Mouse (Mus musculus) liver, embryonic 14 days (tissue): ENCODE data around the gene Clpp. TPM values are rescaled to one million over a fixed set of nuclear protein-coding genes. Genes with fewer than 3 reads are reported as not detected.

Experiments
- polyA plus RNA-seq: library from polyadenylated mRNA; depleted of rRNA; stranded (reverse); fragments of >200 nt; gene quantifications from 2 replicates; pipeline ENCODE4 v1.2.3, GENCODE M21; 2012; rRNA removed

Clpp gene
- polyA plus RNA-seq, result 57.9 and 62.5 TPM in 2 replicates

DNA sequence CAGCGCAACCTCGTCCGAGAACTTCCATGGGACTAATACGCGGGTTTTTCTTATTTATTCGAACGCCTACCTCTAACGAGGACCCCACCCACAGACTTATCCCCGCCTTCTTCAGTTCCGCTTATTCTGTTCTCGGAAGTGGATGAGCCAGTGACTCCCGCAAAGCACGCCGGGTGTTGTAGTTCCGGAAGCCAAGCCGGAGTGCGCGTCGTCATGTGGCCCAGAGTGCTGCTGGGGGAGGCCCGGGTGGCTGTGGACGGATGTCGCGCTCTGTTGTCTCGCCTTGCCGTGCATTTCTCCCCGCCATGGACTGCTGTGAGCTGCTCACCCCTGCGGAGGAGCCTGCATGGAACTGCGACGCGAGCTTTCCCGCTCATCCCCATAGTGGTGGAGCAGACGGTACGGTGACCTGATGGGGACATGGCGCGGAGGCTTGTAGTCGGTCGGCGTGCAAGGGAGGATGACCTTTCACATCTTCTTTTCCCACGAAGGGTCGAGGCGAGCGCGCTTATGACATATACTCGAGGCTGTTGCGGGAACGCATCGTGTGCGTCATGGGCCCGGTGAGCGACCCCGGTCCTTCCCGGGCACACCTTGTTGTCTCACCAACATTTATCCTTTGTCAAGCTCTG lies at the start of gene Clpp:
Gene Clpp, plus strand, starts transcription at position 191 of the 632 bp plus-strand sequence.

DNA sequence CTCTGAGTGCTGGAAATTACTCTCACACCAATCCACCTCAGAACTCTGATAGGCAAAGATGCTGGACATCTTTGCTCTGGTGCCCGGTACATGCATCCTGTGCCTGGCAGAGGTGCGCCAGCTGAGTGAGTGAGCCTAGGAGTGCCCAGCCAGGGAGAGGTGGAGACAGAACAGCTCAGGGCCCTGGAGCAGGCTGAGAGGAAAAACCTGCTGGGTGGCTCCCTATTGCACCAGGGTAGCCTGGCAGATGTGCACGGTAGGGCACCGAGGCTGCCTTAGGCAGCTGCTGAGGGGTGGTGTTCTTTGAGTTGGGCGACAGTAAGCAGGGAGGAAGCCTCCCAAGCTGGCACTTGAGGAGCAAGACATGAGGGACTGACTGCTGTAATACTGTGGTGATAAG lies 8.1 kb upstream of the Clpp start, which contains the start of gene Acer1:
Gene Acer1, minus strand, starts transcription at position 114 of the 400 bp plus-strand sequence.

DNA sequence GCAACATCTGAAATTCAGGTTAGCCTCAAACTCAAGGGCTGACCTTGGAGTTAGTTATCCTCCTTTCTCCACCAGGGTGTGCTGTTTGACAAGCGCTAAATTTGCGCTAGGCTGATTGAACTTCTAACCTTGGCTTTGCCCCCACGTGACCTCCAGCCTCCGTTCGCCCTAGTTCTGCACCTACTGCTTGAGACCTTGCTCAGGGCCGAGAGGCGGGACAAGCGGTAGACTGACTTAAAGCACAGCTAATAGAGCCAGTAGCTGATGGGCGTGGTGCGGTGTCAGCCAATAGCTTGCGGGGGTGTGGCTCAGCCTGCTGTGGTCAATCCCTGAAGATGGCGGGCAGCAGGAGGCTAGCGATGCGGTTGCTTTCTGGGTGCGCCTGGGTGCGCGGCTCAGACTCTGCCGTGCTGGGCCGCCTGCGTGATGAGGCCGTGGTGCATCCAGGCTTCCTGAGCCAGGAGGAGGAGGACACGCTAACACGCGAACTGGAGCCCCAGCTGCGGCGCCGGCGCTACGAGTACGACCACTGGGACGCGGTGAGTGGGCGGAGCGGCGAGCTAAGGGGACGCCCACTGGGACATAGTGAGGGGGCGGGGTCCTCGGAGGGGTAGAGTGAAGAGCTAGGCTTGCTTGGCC lies 7.0 kb downstream of the Clpp start, which contains the start of gene Alkbh7:
Gene Alkbh7, plus strand, starts transcription at position 311 of the 639 bp plus-strand sequence.

DNA sequence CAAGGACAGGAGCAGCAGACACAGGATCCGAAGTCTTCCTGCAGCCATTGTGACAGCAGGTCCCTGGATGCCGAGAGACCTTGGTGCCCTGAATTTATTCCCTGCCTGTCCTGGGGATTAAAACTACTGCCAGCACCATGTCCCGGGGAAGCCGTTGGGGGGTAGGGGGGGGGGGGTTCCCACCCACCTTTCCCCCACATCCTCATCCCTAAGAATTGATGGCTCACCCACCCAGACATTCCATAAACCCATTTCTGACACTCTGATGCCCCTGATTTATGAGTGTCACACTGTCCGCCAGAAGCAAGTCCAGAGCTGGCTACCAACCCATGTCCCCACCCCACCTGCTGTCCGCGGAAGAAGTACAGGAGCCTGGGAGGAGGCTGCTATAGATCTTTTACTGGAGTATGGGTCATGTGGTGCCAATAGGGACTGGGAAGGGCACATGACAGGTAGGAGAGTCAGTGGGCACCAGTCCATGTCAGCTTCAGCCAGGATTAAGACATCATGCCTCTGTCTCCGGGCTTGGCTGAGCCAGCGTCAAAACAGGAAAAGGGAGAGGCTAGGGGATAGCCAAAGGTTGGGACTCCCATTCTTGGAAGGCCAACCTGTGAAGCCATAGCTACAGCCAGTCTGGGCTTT lies 10.0 kb downstream of the Clpp start, which contains the start of gene Pspn:
Gene Pspn, minus strand, starts transcription at position 51 of the 642 bp plus-strand sequence.

DNA sequence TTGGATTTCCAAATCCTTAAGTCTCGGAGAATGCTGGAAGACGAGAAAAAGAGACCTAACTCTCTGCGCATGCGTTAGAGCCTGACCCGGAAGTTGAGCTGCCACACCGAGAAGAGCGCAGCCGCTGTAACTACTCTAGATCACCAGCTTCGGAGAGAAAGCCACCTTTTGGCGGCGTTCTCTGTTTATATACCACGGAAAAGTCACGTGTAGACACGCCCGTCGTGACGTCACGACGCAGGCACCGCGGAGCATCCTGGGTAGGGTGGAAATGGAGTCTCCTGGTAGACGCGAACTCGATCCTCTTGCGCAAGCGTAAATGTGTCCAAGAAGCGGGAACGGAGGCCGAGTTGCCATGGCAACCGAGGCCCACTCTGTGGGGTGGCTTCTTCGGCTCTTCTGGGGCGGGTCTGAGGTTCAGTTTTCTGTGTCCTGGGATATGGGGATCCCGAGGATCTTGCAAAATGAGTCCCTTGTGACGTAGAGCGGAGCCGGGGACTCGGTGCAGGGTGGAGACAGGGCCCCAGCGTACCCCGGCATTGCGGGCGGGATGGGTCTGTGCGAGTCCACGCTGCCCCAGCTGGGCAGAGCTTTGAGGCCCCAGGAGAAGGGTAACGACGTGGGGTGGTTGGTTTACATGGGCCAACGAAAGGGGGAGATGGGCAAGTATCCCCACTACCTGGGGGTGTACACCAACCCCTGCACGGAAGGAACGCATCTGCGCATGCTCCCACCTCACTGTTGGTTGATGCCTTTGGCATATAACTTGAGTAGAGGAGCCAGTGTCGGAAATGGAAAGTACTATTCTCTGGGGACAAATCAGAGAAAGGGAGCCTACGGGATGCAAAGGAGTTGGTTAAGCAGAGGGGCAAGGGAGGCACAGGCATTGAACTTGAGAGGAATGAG lies 21.4 kb downstream of the Clpp start, which contains the start of the genes Gtf2f1 and Gm17949:
Gene Gtf2f1, minus strand, starts transcription at position 53 of the 906 bp plus-strand sequence.
Gene Gm17949, plus strand, starts transcription at position 234 of the 906 bp plus-strand sequence.

DNA sequence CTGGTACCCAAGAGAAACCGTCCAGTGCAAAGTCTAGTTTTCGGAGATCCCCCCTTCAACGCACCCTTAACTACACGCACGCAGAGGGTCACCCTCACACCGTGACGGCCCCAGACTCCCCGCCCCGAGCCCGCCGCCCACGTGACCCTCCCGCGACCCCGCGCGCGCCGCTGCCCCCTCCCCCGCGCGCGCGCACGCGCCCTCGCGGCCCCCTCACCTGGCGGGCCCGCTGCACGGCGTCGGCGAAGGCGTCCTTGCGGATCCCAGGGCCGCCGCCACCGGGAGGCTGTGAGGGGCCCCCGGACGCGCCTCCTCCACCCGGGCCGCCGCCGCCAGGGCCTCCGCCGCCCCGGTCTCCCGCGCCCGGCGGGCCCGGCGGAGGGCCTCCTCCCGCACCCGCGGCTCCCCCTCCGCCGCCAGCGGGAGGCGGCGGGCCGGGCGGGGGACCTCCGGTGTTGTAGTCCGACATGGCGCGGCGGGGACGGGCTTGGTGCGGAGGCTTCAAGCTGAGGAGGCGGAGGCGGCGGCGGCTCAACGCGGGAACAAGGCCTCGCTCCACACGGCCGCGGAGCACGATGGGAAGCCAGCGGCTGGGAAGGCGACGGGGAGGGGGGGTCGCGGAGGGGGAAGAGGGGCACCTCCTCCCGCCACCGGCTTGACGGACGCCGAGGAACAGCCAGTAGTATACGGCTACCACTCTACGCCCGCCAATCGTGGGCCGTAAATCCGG lies 41.0 kb downstream of the Clpp start, which contains the start of gene Khsrp:
Gene Khsrp, minus strand, starts transcription at position 592 of the 730 bp plus-strand sequence.

DNA sequence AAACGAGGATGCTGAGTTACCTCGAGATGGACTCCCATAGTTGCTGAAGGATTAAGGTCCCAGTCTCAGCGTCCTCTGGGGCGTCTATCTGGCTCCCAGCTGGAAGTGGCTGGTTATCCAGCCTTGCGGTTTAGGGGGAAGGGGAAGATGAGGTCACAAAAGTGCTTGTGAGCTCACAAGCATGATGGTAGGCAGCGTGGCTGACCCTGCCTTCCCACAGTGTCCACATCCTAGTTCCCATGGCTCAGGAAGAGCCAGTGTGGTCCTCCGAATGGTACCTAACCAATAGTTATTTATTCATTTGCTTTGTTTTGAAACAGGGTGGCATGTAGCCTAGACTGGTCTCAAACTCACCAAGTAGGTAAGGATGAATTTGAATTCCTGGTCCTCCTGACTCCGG lies 51.4 kb downstream of the Clpp start, which contains the start of gene Slc25a41:
Gene Slc25a41, minus strand, starts transcription at position 101 of the 400 bp plus-strand sequence.

Other genes with a start within 250 kb of the Clpp start
- 1.0 and 1.2 TPM in 2 replicates for gene Nrtn, start 232.8 kb upstream of the Clpp start, polyA plus RNA-seq
- 16.5 and 17.4 TPM in 2 replicates for gene Dus3l, start 225.5 kb upstream of the Clpp start, polyA plus RNA-seq
- gene Prr22, start 220.1 kb upstream of the Clpp start, polyA plus RNA-seq, result 0.90 and 1.2 TPM in 2 replicates
- gene Rfx2, start 159.3 kb upstream of the Clpp start, polyA plus RNA-seq, result 8.5 and 10.7 TPM in 2 replicates
- not detected in 2 replicates for gene Acsbg2, start 115.9 kb upstream of the Clpp start, polyA plus RNA-seq
- gene 1700061G19Rik, start 114.8 kb upstream of the Clpp start, polyA plus RNA-seq, result 0.01 TPM in 2 replicates
- 10.1 and 11.0 TPM in 2 replicates for gene Mllt1, start 54.9 kb upstream of the Clpp start, polyA plus RNA-seq
- gene Acer1, start 8.2 kb upstream of the Clpp start, polyA plus RNA-seq, result not detected in 2 replicates
- gene Alkbh7, start 7.0 kb downstream of the Clpp start, polyA plus RNA-seq, result 9.1 and 11.2 TPM in 2 replicates
- gene Pspn, start 9.7 kb downstream of the Clpp start, polyA plus RNA-seq, result not detected in 2 replicates
- 60.1 and 66.8 TPM in 2 replicates for gene Gtf2f1, start 21.0 kb downstream of the Clpp start, polyA plus RNA-seq
- gene Gm17949, start 21.2 kb downstream of the Clpp start, polyA plus RNA-seq, result not detected in 2 replicates
- 30.1 and 35.2 TPM in 2 replicates for gene Khsrp, start 41.2 kb downstream of the Clpp start, polyA plus RNA-seq
- gene Slc25a41, start 51.3 kb downstream of the Clpp start, polyA plus RNA-seq, result not detected in 2 replicates
- gene Crb3, start 68.8 kb downstream of the Clpp start, polyA plus RNA-seq, result 4.4 and 5.0 TPM in 2 replicates
- 7.2 and 9.3 TPM in 2 replicates for gene Slc25a23, start 69.6 kb downstream of the Clpp start, polyA plus RNA-seq
- gene Dennd1c, start 88.2 kb downstream of the Clpp start, polyA plus RNA-seq, result 0.93 and 1.6 TPM in 2 replicates
- 0.18 and 0.37 TPM in 2 replicates for gene Tubb4a, start 97.5 kb downstream of the Clpp start, polyA plus RNA-seq
- gene Tnfsf9, start 115.0 kb downstream of the Clpp start, polyA plus RNA-seq, result 0.46 and 0.59 TPM in 2 replicates
- not detected in 2 replicates for gene Cd70, start 159.5 kb downstream of the Clpp start, polyA plus RNA-seq
- 2.1 and 2.4 TPM in 2 replicates for gene Tnfsf14, start 203.9 kb downstream of the Clpp start, polyA plus RNA-seq
- gene C3, start 237.8 kb downstream of the Clpp start, polyA plus RNA-seq, result 240 and 245 TPM in 2 replicates